Mouse (Mus musculus) adrenal gland, adult (tissue): ENCODE results near the gene 6030468B19Rik.
"Not testable (repeated sequence)": the region's sequence is repeated elsewhere in the genome, so short reads cannot be mapped to it uniquely, and the experiment has no call there.

Source experiments
- DNase-seq, 2 experiments: peaks; one replicate each; pipeline ENCODE4 v3.0.0; 2022 to 2023; ENCODE audit warnings: low spot score in 1 of 2; ENCODE audit not compliant: inconsistent age in 2 of 2

The 6030468B19Rik gene

DNA sequence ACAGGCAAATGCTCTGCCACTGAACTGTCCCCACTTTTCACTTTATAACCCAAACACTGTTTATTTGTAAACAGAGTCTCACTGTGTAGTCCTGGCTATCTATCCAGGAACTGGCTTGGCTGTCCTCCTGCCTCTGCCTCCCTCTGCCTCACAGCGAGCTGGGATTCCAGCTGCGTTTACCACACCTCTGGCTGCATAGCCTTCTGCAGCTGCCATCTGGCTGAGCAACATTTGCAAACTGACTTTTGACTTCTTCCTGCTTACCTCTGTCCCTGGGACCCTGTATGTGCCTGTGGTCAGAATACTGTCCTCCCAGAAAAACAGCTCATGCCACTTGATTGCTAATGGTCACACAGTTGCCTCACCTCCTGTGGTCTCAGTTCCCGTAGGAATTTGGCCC is 29.9 kb downstream of the 6030468B19Rik start:
- DNase-seq = no peak

DNA sequence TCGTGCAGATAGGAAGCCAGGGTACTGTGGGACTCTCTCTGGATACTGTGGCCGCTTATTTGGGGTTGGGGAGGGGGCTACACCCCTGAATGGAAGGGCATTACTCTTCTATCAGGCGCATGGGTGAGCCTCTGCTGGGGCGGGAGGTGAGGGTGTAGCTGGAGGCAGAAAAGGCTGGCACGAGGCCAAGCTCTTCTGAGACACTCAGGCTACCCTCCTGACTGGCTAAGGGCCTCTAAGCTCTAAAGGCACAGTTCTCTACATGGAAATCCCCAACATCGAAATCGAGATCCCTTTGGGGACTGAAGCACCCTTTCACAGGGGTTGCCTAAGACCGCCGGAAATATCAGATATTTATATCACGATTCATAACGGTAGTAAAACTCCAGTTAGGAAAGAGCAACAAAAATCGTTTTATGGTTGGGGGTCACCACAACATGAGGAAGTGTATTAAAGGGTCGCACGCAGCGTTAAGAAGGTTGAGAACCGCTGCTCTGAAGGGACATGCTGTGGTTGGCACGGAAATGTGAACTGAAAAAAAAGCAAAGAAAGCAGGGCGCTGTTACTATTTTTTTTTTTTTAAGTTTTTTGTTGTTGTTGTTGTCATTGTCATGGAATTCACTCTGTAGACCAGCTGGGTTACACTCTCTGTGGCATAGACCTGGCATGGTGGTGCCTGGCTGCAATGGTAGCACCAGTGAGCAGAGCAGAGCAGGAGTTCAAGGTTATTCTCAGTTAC is 30.9 kb downstream of the 6030468B19Rik start:
- peak; percentile 46 to 58 for DNase-seq

DNA sequence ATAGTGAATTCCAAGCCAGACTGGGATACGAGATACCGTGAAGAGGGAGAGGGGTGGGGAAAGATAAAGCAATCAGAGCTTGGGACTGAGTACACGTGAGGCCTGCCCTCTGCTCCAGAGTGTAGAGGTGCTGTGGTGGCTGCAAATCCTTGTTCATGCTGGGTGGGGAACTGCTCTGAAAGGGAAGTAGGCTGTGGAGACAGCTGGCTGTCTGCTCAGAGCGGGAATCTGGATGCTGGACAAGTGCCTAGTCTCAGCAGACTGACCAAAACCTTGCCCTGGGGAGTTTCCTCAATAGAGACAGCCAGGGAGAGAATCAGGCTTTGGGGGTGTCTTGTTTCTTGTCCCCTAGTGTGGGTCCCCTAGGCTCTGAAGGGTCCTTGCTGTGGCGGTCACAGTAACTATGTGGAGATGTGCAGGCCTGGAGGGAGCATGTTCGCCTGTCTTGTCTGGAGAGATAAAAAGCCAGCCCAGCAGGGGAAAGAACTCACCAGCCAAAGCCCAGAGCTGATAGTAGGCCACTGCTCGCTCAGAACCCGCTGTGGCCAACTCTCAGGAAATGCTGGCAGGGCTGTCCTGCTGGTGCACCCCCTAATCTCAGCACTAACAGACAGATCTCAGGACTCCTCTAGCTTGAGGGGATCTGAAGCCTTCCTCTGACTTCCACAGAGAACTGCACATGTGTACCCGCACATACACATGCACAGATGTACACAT is 31.6 kb downstream of the 6030468B19Rik start:
- DNase-seq = peak; percentile 41 to 78

DNA sequence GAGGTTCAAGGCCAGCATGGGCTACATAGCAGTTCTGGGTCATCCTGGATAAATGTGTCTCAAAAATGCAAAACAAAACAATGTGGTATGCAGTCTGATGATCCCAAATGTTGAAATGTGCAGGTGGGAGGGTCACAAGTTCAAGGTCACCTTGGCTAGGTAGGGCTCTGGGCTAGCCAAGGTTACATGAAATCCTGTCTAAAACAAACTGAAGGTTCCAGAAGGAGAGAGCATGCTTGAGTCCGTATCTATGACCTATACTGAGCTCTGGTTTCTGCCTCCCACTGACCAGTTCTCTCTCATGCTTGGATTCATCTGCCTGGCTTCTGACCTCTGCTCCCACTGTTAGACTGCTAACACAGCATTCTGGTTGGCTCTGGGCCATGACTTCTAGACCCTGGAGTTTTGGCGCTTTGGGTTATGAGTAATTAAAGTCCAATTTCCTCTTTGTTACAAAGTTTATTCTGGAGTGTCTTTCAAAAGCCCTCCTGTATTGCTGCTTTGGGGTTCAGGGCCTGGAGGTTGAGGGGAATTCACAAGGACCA is 32.3 kb downstream of the 6030468B19Rik start:
- DNase-seq = peak in 1 of 2 experiments; percentile 70

DNA sequence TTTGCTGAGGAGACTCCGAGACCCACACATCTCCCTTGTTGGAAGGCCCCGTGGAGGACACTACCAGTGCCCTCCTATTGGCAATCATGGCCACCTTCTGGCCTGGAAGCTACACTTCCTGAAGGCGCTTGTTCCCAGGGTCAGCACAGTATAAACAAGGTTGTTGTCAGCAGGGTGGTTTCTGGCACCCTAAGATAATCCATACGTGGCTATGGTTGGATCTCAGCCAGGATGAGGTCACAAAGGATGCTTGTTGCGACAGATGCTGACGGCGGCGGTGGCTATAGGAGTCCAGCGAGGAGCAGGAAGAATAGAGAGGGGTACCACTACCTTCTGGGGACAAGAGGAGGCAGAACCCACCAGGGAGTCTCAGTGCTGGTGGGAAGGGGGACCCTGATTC is 32.9 kb downstream of the 6030468B19Rik start:
- peak in 1 of 2 experiments; percentile 56 for DNase-seq

DNA sequence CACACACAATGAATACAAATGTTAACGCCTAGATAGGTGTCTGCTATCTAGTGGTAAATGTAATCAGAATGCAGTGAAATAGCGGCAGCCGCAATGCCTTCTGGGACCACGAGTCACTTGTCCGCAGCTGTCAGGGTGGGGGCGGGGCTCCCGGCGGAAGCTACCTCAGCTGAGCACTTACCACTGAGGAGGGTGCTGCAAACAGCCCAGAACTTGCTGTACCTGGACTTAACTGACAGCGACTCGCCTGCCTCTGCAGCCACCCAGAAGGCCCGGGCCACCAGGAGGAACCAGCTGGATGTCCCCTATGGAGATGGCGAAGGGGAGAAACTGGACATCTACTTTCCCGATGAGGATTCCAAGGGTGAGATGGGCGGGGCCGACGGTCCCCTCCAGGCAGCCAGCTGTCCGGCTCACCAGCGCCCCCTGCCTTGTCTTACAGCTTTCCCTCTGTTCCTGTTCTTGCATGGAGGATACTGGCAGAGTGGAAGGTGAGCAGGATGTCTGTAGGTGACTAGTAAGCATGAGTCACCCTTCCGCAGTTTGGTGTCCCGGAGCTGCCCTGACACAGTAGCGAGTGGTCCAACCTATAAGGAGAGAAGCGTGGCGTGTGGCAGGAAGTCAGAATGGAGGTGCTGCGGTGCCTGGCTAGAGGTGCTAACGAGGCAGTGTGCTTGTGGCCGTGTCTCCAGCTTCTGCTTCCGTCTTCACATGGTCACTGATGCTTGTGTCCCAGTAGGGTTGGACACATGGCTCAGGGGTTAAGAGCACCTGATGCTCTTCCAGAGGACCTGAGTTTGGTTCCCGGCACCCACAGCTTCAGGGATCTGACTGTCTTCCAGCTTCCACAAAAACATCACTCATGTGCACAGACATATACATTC is 34.9 kb downstream of the 6030468B19Rik start:
- DNase-seq = peak; percentile 62 to 86

DNA sequence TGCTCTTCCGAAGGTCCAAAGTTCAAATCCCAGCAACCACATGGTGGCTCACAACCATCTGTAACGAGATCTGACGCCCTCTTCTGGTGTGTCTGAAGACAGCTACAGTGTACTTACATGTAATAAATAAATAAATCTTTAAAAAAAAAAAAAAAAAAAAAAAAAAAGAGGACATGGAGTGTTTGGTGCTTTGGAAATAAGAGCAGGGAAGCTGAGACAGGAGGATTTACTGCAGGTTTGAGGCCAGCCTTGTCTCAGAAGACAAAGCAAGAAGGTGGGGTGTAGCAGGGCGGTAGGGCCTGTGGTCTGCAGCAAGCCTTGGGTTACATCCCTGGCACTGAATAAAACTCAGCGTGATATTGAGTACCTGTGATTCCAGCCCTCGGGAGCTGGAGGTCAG is 36.0 kb downstream of the 6030468B19Rik start:
- DNase-seq = not testable (repeated sequence)

DNA sequence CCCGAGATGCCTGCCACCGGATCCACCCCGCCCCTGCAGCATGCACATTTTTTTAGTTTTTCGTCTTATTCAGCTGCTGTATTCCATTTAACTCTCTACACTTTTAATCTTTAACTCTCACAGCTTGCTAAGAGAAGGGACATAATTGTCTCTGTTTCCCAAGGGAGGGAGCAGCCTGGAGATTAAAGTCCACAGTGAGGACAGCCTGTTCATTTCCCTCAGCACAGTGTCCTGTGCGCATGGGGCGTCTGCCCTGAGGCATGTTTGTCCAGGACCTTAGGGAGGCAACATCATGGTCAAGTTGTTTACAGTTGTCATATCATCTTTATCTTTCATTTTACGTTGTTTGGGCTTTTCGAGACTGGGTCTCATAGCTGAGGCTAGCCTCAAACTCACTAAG is 36.6 kb downstream of the 6030468B19Rik start:
- no peak for DNase-seq

DNA sequence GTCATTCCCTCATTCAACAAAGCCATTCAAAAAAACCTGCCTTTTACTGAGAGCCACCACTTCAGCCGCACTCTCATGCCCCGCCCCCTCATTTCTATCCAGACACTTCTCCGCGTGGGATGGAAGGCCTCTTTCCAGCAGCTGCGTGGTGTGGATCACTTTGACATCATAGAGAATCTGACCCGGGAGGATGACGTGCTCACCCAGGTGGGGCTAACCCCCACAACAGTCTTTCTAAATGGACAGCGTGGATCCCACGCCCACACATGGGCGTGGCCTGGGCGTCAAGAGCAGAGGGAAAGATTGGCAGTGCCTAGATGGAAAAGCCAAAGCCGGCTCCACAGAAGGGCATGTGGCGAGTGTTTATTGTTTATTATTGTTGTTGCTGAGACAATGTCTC is 38.8 kb downstream of the 6030468B19Rik start:
- DNase-seq = peak; percentile 35 to 64

DNA sequence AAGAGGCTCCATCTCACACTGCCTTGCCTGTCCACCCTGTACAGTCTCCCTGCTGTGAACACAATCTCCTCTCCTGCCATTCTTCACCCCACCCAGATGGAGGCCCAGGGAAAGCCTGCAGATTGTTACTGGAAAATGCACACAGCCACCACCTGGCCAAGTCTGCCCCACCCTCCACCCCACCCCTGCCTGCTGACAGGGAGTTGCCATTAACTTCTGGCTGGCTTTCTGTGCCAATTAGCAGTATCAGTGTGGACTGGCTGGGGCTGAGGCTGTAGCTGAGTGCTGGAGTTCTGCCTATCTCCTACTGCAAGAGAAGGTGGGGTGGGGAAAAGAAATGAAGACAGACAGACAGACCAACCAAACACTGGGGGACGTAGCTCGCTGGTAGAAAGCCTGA is 41.1 kb downstream of the 6030468B19Rik start:
- DNase-seq = peak in 1 of 2 experiments; percentile 40

DNA sequence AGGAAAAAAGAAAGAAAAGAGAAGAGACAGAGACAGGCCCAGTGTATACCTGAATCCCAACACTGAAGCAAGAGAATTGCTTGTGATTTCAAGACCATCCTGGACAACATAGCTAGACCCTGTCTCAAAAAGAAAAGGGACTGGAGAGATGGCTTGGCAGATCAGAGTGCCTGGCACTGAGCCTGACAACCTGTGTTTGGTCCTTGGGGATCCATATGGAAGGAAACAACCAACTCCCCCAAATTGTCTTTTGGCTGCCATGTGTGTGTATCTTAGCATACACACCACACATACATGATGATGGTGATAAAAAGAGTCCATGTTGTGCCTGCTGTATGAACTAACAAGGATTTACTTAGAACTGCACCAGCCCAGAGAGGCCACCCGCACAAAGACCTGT is 41.6 kb downstream of the 6030468B19Rik start:
- DNase-seq = no peak

DNA sequence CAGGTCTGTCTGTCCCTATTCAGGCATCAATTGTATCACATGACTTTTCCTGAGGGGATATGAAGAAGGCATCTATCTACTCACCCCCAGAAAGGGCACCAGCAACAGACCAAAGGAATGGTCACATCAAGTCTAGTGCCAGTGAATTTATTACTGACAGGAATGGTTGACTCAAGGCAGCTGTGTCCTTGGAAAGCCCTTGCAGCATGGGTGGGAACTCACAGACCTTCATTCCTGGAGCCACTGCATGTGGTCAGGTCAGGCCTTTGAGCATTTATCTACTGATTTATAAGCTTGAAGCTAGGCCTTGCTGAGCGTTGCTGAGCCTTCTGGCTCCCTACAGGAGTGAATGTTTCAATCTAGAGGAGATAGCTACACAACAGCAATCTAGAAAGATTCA is 43.5 kb downstream of the 6030468B19Rik start:
- peak; percentile 71 to 83 for DNase-seq

DNA sequence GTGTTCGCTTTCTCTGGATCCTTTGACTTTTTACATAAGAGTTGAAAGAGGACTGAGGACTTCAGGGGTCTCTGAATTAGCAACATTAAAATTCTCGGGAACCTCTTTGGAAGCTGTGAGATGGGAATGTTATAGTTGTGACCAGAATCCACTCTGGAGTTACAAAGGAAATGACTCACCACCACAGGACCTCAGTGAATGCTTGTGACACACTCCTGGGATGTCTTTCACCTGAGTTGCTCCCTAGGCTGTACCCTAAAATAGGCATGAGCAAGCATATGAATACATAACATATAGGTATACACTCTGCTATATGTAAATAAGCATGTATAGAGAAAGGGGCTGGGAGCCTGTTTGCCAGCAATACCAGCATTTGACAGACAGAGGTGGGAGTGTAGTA is 46.0 kb downstream of the 6030468B19Rik start:
- DNase-seq = no peak

DNA sequence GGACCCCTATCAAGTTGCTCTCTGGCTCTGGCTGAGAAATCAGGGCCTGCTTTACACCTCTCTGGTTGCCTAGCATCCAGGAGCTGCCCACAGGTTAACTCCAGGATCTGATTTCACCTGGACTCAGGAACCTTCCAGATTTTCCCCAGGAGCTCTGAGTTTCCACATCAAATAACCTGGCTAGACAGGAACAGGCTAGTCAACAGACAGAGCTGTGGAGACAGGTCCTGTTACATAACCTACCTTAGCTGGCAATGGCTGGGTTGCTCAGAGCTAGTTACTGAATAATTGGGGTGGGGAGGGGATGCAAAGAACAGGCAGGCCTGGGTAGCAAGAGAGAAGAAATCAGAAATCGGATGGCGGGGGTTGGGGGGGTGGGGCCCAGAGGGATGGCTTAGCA is 47.5 kb downstream of the 6030468B19Rik start:
- DNase-seq = no peak

DNA sequence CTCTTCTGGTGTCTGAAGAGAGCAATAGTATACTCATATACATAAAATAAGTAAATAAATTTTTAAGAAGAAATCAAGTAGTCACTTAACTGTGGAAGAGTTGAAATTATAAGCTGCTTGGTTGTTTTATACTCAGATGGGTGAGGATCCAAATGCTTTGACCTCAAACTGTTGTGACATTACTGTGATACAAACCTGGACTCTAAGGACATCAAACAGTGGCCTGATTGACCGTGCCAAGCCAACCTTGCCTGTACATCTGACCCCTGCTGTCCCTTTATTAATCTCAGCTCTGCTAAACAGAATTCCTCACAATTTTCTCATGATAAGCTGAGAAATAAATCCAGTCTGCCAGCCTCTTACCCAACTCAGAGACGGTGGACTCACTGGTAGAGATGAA is 48.2 kb downstream of the 6030468B19Rik start:
- DNase-seq = no peak

DNA sequence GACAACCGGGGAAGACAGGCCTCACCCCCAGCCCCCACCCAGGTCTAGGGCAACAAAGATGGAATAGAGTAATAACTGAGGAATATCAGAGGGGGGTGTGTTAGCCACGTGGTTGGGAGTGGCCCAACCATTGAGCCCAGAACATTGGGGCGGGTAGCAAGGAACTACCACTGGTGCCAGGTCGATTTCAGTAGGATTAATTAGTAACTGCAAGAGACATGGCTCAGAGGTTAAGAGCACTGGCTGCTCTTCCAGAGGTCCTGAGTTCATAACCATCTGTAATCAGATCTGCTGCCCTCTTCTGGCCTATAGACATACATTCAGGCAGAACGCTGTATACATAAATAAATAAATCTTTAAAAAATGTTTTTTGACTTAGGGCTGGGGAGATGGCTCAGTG is 49.2 kb downstream of the 6030468B19Rik start:
- peak in 1 of 2 experiments; percentile 39 for DNase-seq

DNA sequence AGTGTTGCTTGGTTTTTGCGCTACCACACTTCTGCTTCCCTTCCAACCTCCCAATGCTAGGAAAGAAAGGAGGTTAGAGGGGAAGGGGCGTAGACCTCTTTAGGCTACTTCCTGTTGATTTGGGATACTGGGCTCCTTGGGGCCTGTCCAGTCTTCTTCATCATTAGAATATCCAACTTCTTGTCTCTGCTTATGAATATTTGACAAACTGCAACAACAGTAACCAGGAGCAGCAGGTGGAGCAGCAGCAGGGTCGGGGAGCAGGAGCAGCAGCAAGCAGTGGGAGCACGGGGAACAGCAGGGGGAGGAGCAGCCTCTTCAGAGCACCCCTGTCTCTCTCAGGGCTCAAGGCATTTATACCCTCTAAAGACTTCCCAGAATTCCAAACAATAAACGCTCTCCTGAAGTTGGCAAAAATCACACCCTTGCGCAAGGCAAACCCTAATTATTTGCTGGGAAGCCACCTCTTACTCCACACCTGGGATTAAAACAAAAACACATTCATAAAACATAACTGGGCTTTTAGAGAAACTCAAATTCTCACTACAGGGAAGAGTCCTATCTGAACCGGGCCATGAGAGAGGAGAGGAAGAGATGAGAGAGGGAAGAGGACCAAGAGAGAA is 50.2 kb downstream of the 6030468B19Rik start:
- DNase-seq = peak in 1 of 2 experiments; percentile 53

DNA sequence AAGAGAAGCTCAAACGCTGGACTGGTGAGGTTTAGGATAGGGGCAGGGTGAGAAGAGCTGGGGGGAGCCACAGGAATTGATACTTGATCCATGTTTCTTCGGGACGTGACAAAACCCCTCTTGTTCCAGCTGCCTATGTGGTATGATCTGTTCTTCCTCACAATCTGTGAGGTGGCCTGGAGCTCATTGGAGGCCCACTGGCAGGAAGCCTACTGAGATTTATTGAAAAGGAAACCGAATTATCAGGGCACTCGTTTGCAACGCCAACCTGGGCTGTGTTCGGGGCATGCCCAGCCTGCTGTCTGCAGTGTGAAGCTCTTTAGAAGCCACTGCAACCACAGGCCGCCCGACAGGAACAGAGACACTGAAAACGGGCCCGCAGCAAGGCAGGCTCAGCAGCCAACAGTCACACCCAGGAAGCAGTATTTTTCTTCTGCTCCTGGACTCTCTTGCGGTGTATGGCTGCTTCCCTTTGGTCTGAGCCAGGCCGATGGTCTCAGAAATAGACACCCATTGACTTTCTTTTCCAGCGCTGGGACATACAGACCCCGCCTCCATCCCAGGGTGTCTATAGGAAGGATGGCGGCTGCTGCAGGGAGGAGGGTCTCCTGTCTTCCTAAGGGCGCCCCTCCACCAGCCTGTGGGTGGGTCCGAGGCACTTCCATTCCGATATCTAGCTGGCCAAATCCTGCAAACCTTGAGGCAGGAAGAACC is 51.0 kb downstream of the 6030468B19Rik start:
- DNase-seq = peak in 1 of 2 experiments; percentile 86

DNA sequence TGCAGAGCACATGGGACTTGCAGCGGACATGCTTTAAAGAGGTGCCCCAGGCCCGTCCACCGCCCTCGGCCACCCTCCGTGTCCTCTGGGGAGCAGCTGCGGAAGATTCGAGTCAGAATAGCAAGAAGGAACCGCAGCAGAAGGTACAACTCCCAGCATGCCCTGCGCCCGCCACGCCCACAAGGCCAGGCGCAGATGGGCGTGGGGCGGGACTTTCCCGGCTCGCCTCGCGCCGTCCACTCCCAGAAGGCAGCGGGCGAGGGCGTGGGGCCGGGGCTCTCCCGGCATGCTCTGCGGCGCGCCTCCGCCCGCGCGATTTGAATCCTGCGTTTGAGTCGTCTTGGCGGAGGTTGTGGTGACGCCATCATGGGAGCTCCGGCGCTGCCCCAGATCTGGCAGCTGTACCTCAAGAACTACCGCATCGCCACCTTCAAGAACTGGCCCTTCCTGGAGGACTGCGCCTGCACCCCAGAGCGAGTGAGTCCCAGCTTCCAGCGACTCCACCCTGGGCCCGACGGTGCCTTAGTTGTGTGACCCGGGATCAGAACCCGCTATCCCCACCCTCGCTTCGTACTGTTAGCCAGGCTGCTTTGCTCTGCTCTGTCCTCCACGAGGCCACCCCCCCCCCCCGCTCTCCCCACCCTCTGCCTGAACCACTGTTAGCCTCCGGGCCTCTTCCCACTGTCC is 51.7 kb downstream of the 6030468B19Rik start, which contains the start of gene Birc5:
Gene Birc5 (plus strand): TSS at position 267 of the 687 bp plus-strand sequence.
- peak; percentile 97 to 98 for DNase-seq
